Mouse (Mus musculus): Measurements from ENCODE around the gene Tmem56. TPM values are rescaled to one million over a fixed set of nuclear protein-coding genes. Genes with fewer than 3 reads are reported as not detected.

The Tmem56 gene
- polyA plus RNA-seq, 1 experiment from 2014 or later = 1.3 TPM

GRCm38 (mm10) chr3:121221987-121222386, 60.9 kb downstream of the Tmem56 start:
- H3K4me2 ChIP-seq (ENCODE audit: low read depth, low read length) = no peak overlapping the region
- H3K9ac ChIP-seq (ENCODE audit: low read depth, low read length) = no peak overlapping the region
- H3K27me3 ChIP-seq (replicated peaks; ENCODE audit: control insufficient read depth, insufficient read depth, low read length) = no peaks in the 10 kb centered on the region
- no peak overlapping the region for H3K4me3 ChIP-seq (ENCODE audit: low read length)
- no peak overlapping the region for H3K27ac ChIP-seq (ENCODE audit: low read length)
- WGBS = 77% methylated on average over 7 of the region's 7 CpGs
- no peaks in the 10 kb centered on the region for H3K4me1 ChIP-seq (ENCODE audit: control insufficient read depth, insufficient read depth, low read length)
- ATAC-seq = no peak
- no peaks in the 10 kb centered on the region for H3K36me3 ChIP-seq (ENCODE audit: control insufficient read depth, insufficient read depth, low read length)
- H3K9me3 ChIP-seq (ENCODE audit: control insufficient read depth, low read length) = no peaks in the 10 kb centered on the region

DNA sequence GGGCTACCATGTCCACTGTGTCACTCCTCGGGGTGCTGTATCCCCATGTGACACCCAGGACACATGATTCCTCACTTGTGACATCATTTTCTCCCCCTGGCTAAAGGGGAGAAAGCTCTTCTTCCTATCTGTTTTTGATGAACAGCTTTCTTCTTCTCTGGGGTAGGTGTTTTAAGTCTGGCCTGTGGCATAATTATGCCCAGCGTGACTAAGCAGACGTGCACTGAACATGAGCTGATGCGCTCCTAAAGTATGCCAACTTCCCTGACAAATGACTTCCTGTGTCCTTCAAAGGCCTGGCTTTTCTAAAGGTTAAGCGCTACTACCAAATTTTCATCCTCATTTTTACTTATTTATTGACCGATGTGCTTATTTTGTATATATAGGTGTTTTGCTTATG, 65.9 kb downstream of the Tmem56 start:
- no peak overlapping the region for H3K9ac ChIP-seq (ENCODE audit: low read depth, low read length)
- H3K9me3 ChIP-seq (ENCODE audit: control insufficient read depth, low read length) = no peaks in the 10 kb centered on the region
- H3K4me2 ChIP-seq (ENCODE audit: low read depth, low read length) = no peak overlapping the region
- WGBS = 79% methylated on average over 6 of the region's 6 CpGs
- H3K27me3 ChIP-seq (replicated peaks; ENCODE audit: control insufficient read depth, insufficient read depth, low read length) = no peaks in the 10 kb centered on the region
- H3K36me3 ChIP-seq (ENCODE audit: control insufficient read depth, insufficient read depth, low read length) = no peaks in the 10 kb centered on the region
- H3K27ac ChIP-seq (ENCODE audit: low read length) = no peak overlapping the region
- H3K4me1 ChIP-seq (ENCODE audit: control insufficient read depth, insufficient read depth, low read length) = no peaks in the 10 kb centered on the region
- ATAC-seq = no peak
- H3K4me3 ChIP-seq (ENCODE audit: low read length) = no peak overlapping the region

DNA sequence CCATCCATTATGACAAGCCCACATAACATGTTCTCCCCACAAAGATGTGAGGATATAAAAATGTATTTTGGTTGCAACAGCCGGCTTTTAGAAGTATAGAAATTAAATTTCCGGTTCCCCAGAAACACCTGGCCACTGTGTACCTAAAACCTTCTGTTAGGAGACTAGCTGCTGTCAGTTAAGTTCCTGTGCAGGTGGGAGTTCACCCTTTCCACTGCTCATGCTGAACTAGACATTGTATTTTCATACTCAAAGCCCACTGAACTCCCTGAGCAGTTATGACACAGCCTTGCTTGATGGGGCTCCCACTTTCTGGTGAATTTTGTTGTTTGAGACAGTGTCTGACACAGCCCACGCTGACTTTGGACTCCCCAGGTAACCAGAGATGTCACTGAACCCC, 69.4 kb downstream of the Tmem56 start:
- no peak for ATAC-seq
- no peak overlapping the region for H3K4me2 ChIP-seq (ENCODE audit: low read depth, low read length)
- WGBS = 77% methylated on average over 3 of the region's 3 CpGs
- no peak overlapping the region for H3K27ac ChIP-seq (ENCODE audit: low read length)
- no peaks in the 10 kb centered on the region for H3K36me3 ChIP-seq (ENCODE audit: control insufficient read depth, insufficient read depth, low read length)
- no peaks in the 10 kb centered on the region for H3K9me3 ChIP-seq (ENCODE audit: control insufficient read depth, low read length)
- no peaks in the 10 kb centered on the region for H3K27me3 ChIP-seq (replicated peaks; ENCODE audit: control insufficient read depth, insufficient read depth, low read length)
- H3K4me3 ChIP-seq (ENCODE audit: low read length) = no peak overlapping the region
- no peak overlapping the region for H3K9ac ChIP-seq (ENCODE audit: low read depth, low read length)
- H3K4me1 ChIP-seq (ENCODE audit: control insufficient read depth, insufficient read depth, low read length) = no peaks in the 10 kb centered on the region

GRCm38 (mm10) chr3:121212156-121212555, 70.7 kb downstream of the Tmem56 start:
- Histone ChIP-seq H3K27me3 (replicated peaks; ENCODE audit: control insufficient read depth, insufficient read depth, low read length) (no peaks in the 10 kb centered on the region), H3K4me1 (ENCODE audit: control insufficient read depth, insufficient read depth, low read length) (no peaks in the 10 kb centered on the region), H3K27ac (ENCODE audit: low read length) (no peak overlapping the region), H3K4me3 (ENCODE audit: low read length) (no peak overlapping the region), H3K36me3 (ENCODE audit: control insufficient read depth, insufficient read depth, low read length) (no peaks in the 10 kb centered on the region), H3K4me2 (ENCODE audit: low read depth, low read length) (no peak overlapping the region), H3K9me3 (ENCODE audit: control insufficient read depth, low read length) (no peaks in the 10 kb centered on the region), H3K9ac (ENCODE audit: low read depth, low read length) (no peak overlapping the region)
- 46% methylated on average over 1 of the region's 1 CpGs for WGBS
- no peak for ATAC-seq

DNA sequence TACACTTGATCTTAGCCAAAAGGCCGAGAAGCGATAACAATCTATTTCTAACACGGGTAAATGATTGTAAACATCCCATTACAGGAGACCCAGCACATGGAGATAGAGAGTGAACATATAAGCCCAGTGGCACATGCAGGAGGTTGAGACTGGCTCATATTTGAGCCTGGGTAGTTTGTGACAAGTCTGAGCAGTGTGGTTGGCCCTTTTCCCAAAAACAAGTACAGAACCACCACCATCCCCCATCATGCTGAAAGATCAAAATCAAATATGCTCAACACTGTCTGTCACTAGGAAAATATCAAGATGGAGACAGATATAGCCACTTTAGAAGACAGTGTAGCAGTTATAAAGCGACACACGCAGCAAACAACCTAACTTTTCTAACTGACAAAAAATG, 73.9 kb downstream of the Tmem56 start:
- no peak overlapping the region for H3K4me3 ChIP-seq (ENCODE audit: low read length)
- H3K36me3 ChIP-seq (ENCODE audit: control insufficient read depth, insufficient read depth, low read length) = no peaks in the 10 kb centered on the region
- H3K4me2 ChIP-seq (ENCODE audit: low read depth, low read length) = no peak overlapping the region
- no peaks in the 10 kb centered on the region for H3K9me3 ChIP-seq (ENCODE audit: control insufficient read depth, low read length)
- no peaks in the 10 kb centered on the region for H3K27me3 ChIP-seq (replicated peaks; ENCODE audit: control insufficient read depth, insufficient read depth, low read length)
- H3K27ac ChIP-seq (ENCODE audit: low read length) = no peak overlapping the region
- no peak overlapping the region for H3K9ac ChIP-seq (ENCODE audit: low read depth, low read length)
- ATAC-seq = no peak
- H3K4me1 ChIP-seq (ENCODE audit: control insufficient read depth, insufficient read depth, low read length) = no peaks in the 10 kb centered on the region
- WGBS = 88% methylated on average over 5 of the region's 5 CpGs

DNA sequence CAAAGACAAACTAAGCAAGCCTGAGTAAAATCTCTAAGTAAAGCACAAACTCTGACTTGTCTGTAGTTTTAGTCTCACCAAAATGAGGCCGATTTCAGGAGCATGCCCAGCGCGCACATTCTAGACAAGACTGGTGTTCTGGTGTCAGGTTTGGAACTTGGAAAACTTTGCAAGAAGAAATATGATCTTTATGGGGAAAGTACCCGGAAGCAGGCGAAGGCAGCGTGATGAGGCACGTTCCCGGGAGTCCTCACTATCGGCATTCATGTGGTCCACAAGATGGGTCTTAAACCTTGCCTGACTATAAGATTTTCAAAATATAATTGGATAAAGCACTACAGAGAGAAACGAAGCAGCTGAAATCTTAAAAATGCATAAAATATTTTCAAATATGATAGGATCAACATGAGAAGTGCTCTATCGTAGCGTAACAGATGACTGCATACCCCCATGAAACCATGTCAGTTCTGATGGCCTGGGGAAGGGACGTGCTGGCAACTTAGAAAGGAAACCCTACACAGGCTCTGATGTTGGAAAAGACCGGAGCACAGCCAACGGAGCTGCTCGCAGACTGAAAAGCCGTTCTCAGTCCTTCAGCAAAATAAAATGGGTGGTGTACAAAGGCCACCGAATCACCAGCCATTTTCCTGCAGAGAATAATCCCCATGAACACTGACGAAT, 76.6 kb downstream of the Tmem56 start:
- H3K4me2 ChIP-seq (ENCODE audit: low read depth, low read length) = no peak overlapping the region
- no peaks in the 10 kb centered on the region for H3K9me3 ChIP-seq (ENCODE audit: control insufficient read depth, low read length)
- H3K4me3 ChIP-seq (ENCODE audit: low read length) = no peak overlapping the region
- H3K4me1 ChIP-seq (ENCODE audit: control insufficient read depth, insufficient read depth, low read length) = no peaks in the 10 kb centered on the region
- WGBS = 89% methylated on average over 19 of the region's 19 CpGs
- H3K36me3 ChIP-seq (ENCODE audit: control insufficient read depth, insufficient read depth, low read length) = no peaks in the 10 kb centered on the region
- no peaks in the 10 kb centered on the region for H3K27me3 ChIP-seq (replicated peaks; ENCODE audit: control insufficient read depth, insufficient read depth, low read length)
- no peak overlapping the region for H3K27ac ChIP-seq (ENCODE audit: low read length)
- no peak for ATAC-seq
- H3K9ac ChIP-seq (ENCODE audit: low read depth, low read length) = no peak overlapping the region

- no peak overlapping the region for H3K27ac ChIP-seq (ENCODE audit: low read length)
- no peak for ATAC-seq
- no peak overlapping the region for H3K9ac ChIP-seq (ENCODE audit: low read depth, low read length)
- no peak overlapping the region for H3K4me3 ChIP-seq (ENCODE audit: low read length)
- no peaks in the 10 kb centered on the region for H3K27me3 ChIP-seq (replicated peaks; ENCODE audit: control insufficient read depth, insufficient read depth, low read length)
- WGBS = 84% methylated on average over 2 of the region's 2 CpGs
- no peaks in the 10 kb centered on the region for H3K9me3 ChIP-seq (ENCODE audit: control insufficient read depth, low read length)
- H3K4me1 ChIP-seq (ENCODE audit: control insufficient read depth, insufficient read depth, low read length) = no peaks in the 10 kb centered on the region
- no peaks in the 10 kb centered on the region for H3K36me3 ChIP-seq (ENCODE audit: control insufficient read depth, insufficient read depth, low read length)
- H3K4me2 ChIP-seq (ENCODE audit: low read depth, low read length) = no peak overlapping the region
These were observed 80.3 kb downstream of the Tmem56 start for GRCm38 (mm10) chr3:121202638-121203037.

GRCm38 (mm10) chr3:121201012-121201747, 81.7 kb downstream of the Tmem56 start:
- no peaks in the 10 kb centered on the region for H3K9me3 ChIP-seq (ENCODE audit: control insufficient read depth, low read length)
- H3K27me3 ChIP-seq (replicated peaks; ENCODE audit: control insufficient read depth, insufficient read depth, low read length) = no peaks in the 10 kb centered on the region
- no peaks in the 10 kb centered on the region for H3K36me3 ChIP-seq (ENCODE audit: control insufficient read depth, insufficient read depth, low read length)
- no peaks in the 10 kb centered on the region for H3K4me1 ChIP-seq (ENCODE audit: control insufficient read depth, insufficient read depth, low read length)
- no peak overlapping the region for H3K4me2 ChIP-seq (ENCODE audit: low read depth, low read length)
- WGBS = 57% methylated on average over 11 of the region's 11 CpGs
- no peak overlapping the region for H3K9ac ChIP-seq (ENCODE audit: low read depth, low read length)
- peak; percentile 78 for ATAC-seq
- H3K4me3 ChIP-seq (ENCODE audit: low read length) = no peak overlapping the region
- no peak overlapping the region for H3K27ac ChIP-seq (ENCODE audit: low read length)

DNA sequence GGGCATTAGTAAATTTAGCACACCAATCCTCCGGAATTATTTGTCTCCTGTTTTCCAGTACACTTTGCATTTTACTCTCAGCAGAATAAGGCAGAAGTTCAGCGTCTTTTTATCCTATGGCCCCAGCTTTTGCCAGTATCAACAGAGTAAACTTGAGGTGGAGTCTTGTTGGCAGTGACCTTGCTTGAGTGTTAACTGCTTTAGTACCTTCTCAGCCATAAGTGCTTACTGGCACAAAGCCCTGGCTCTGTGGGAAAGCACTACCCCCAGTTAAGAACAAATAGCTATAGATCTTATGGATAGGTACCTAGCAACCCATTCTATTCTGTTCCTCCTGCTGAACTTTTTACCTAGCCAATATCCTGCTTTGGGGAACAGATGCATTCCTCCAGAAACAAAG, 93.7 kb downstream of the Tmem56 start:
- Histone ChIP-seq H3K4me2 (ENCODE audit: low read depth, low read length) (no peak overlapping the region), H3K4me3 (ENCODE audit: low read length) (no peak overlapping the region), H3K9ac (ENCODE audit: low read depth, low read length) (no peak overlapping the region), H3K36me3 (ENCODE audit: control insufficient read depth, insufficient read depth, low read length) (no peaks in the 10 kb centered on the region), H3K27me3 (replicated peaks; ENCODE audit: control insufficient read depth, insufficient read depth, low read length) (no peaks in the 10 kb centered on the region), H3K27ac (ENCODE audit: low read length) (no peak overlapping the region), H3K9me3 (ENCODE audit: control insufficient read depth, low read length) (no peaks in the 10 kb centered on the region), H3K4me1 (ENCODE audit: control insufficient read depth, insufficient read depth, low read length) (no peaks in the 10 kb centered on the region)
- no peak for ATAC-seq
- 83% methylated on average over 2 of the region's 2 CpGs for WGBS
